Mouse (Mus musculus) forebrain, embryonic 14.5 days (tissue): Measurements from ENCODE around the gene Pbx1. TPM values are rescaled to one million over a fixed set of nuclear protein-coding genes. Genes with fewer than 3 reads are reported as not detected.

Experiments
- ATAC-seq: fragments of 200-750 bp; cut with Nextera tagmentation; 2 replicates; pipeline ENCODE4 v1.8.0; 2017; ENCODE audit warnings: mild to moderate bottlenecking, moderate library complexity
- DNase-seq: peaks from one replicate; pipeline ENCODE4 v3.0.0-alpha.2; 2015; ENCODE audit warnings: low spot score
- H3K27ac ChIP-seq: fragments of 300-500 bp; sonication (generic); 2 replicates; pipeline ENCODE4 v1.5.1; 2014; ENCODE audit warnings: low read depth, mild to moderate bottlenecking, control low read depth, low read length, moderate library complexity
- H3K27me3 ChIP-seq: fragments of 300-500 bp; sonication (generic); replicated peaks from 2 replicates; pipeline ENCODE4 v1.6.1; 2014; ENCODE audit warnings: low read length, control low read depth, mixed read lengths; ENCODE audit not compliant: control insufficient read depth, insufficient read depth
- H3K36me3 ChIP-seq: fragments of 300-500 bp; sonication (generic); 2 replicates; pipeline ENCODE4 v1.6.1; 2014; ENCODE audit warnings: low read length, control low read depth; ENCODE audit not compliant: control insufficient read depth, insufficient read depth
- H3K4me1 ChIP-seq: fragments of 300-500 bp; sonication (generic); 2 replicates; pipeline ENCODE4 v1.6.1; 2014; ENCODE audit warnings: antibody characterized with exemption, low read length, control low read depth; ENCODE audit not compliant: control insufficient read depth, insufficient read depth
- H3K4me2 ChIP-seq: fragments of 300-500 bp; sonication (generic); 2 replicates; pipeline ENCODE4 v1.6.1; 2014; ENCODE audit warnings: mild to moderate bottlenecking, control low read depth, low read length
- H3K4me3 ChIP-seq: fragments of 300-500 bp; sonication (generic); 2 replicates; pipeline ENCODE4 v1.5.1; 2014; ENCODE audit warnings: low read depth, low read length, control low read depth
- H3K9ac ChIP-seq: fragments of 300-500 bp; sonication (generic); 2 replicates; pipeline ENCODE4 v1.6.1; 2014; ENCODE audit warnings: mild to moderate bottlenecking, low read length, control low read depth, moderate library complexity
- H3K9me3 ChIP-seq: fragments of 300-500 bp; sonication (generic); replicated peaks from 2 replicates; pipeline ENCODE4 v1.6.1; 2016; ENCODE audit warnings: low read length, control low read depth, mixed read lengths; ENCODE audit not compliant: control insufficient read depth
- WGBS: fragments of 180-500 bp; shearing (Covaris S2); extraction: QIAGEN DNeasy Blood & Tissue Kit; methylation state at CpG from one replicate; pipeline ENCODE4 v1.1.7; 2014; 5-methylcytosine and 5-hydroxymethylcytosine counted together
- polyA plus RNA-seq: library from polyadenylated mRNA; unstranded; fragments of >200 nt; fragmentation: Nextera tagmentation; extraction: Ambion mirVana; gene quantifications from 2 replicates; pipeline ENCODE4 v1.2.1, GENCODE M21; 2014

Gene Pbx1
- polyA plus RNA-seq, 1 experiment from 2014 or later, result 66.7 TPM

- Histone ChIP-seq H3K9ac (no peak overlapping the region), H3K27me3 (no peaks in the 10 kb centered on the region)
- DNase-seq, result peak; percentile 25
Measured at GRCm38 (mm10) chr1:168457191-168457747, 25.2 kb upstream of the Pbx1 start.

GRCm38 (mm10) chr1:168455178-168455577, 23.1 kb upstream of the Pbx1 start:
- no peaks in the 10 kb centered on the region for H3K36me3 ChIP-seq
- H3K4me2 ChIP-seq, result no peak overlapping the region
- H3K4me3 ChIP-seq, result no peak overlapping the region
- no peak overlapping the region for H3K9ac ChIP-seq
- H3K27me3 ChIP-seq, result no peaks in the 10 kb centered on the region
- DNase-seq (no peak), ATAC-seq (no peak)
- no peaks in the 10 kb centered on the region for H3K4me1 ChIP-seq
- no peaks in the 10 kb centered on the region for H3K9me3 ChIP-seq
- 84% methylated on average over 8 of the region's 8 CpGs for WGBS
- no peak overlapping the region for H3K27ac ChIP-seq

More at GRCm38 (mm10) chr1:168457191-168457747, 25.2 kb upstream of the Pbx1 start:
- no peak overlapping the region for H3K27ac ChIP-seq
- H3K4me3 ChIP-seq, result no peak overlapping the region
- 43% methylated on average over 7 of the region's 7 CpGs for WGBS
- H3K36me3 ChIP-seq, result no peaks in the 10 kb centered on the region
- H3K4me1 ChIP-seq, result no peaks in the 10 kb centered on the region
- no peak for ATAC-seq
- no peak overlapping the region for H3K4me2 ChIP-seq
- no peaks in the 10 kb centered on the region for H3K9me3 ChIP-seq

- Histone ChIP-seq H3K4me2 (no peak overlapping the region), H3K27ac (no peak overlapping the region), H3K4me1 (no peaks in the 10 kb centered on the region), H3K9me3 (no peaks in the 10 kb centered on the region), H3K9ac (no peak overlapping the region), H3K36me3 (no peaks in the 10 kb centered on the region), H3K27me3 (no peaks in the 10 kb centered on the region), H3K4me3 (no peak overlapping the region)
- ATAC-seq, result no peak
- 95% methylated on average over 3 of the region's 3 CpGs for WGBS
- DNase-seq, result no peak
Measured at GRCm38 (mm10) chr1:168433671-168434070, 1.6 kb upstream of the Pbx1 start.

- peak overlapping the region; percentile 78 for H3K4me3 ChIP-seq
- peak overlapping the region; percentile 46; the same call in 1 of the 2 replicates for H3K27ac ChIP-seq
- peak; percentile 97 for ATAC-seq
- H3K4me1 ChIP-seq, result no peaks in the 10 kb centered on the region
- no peaks in the 10 kb centered on the region for H3K27me3 ChIP-seq
- H3K9ac ChIP-seq, result peak overlapping the region; percentile 49; the same call in 1 of the 2 replicates
- peak overlapping the region; percentile 57 for H3K4me2 ChIP-seq
- DNase-seq, result peak; percentile 100
- H3K36me3 ChIP-seq, result no peaks in the 10 kb centered on the region
- no peaks in the 10 kb centered on the region for H3K9me3 ChIP-seq
- WGBS, result under 1% methylated on average over 18 of the region's 22 CpGs
Measured at GRCm38 (mm10) chr1:168432281-168432725, 233 bp upstream of the Pbx1 start.

- ATAC-seq (peak; percentile 92), DNase-seq (no peak)
- Histone ChIP-seq H3K4me2 (peak overlapping the region; percentile 79), H3K27ac (peak overlapping the region; percentile 99), H3K36me3 (no peaks in the 10 kb centered on the region), H3K4me1 (peaks cover 2% of the 10 kb centered on the region; the same call in 1 of the 2 replicates), H3K27me3 (no peaks in the 10 kb centered on the region), H3K9me3 (no peaks in the 10 kb centered on the region), H3K9ac (peak overlapping the region; percentile 99), H3K4me3 (peak overlapping the region; percentile 78)
- WGBS, result 0% methylated on average over 8 of the region's 14 CpGs
Measured at GRCm38 (mm10) chr1:168431711-168432231, 299 bp downstream of the Pbx1 start.

- DNase-seq (peak; percentile 47), ATAC-seq (no peak)
- H3K9me3 ChIP-seq, result no peaks in the 10 kb centered on the region
- H3K4me3 ChIP-seq, result peak overlapping the region; percentile 78
- under 1% methylated on average over 37 of the region's 37 CpGs for WGBS
- peak overlapping the region; percentile 99 for H3K27ac ChIP-seq
- peak overlapping the region; percentile 79 for H3K4me2 ChIP-seq
- no peaks in the 10 kb centered on the region for H3K27me3 ChIP-seq
- H3K4me1 ChIP-seq, result peaks cover 4% of the 10 kb centered on the region; the same call in 1 of the 2 replicates
- H3K9ac ChIP-seq, result peak overlapping the region; percentile 99
- H3K36me3 ChIP-seq, result no peaks in the 10 kb centered on the region
Measured at GRCm38 (mm10) chr1:168430868-168431710, 981 bp downstream of the Pbx1 start.

GRCm38 (mm10) chr1:168429856-168430644, 2.0 kb downstream of the Pbx1 start:
- H3K9ac ChIP-seq, result peak overlapping the region; percentile 99
- H3K36me3 ChIP-seq, result no peaks in the 10 kb centered on the region
- H3K27me3 ChIP-seq, result no peaks in the 10 kb centered on the region
- peak overlapping the region; percentile 78 for H3K4me3 ChIP-seq
- peak overlapping the region; percentile 79 for H3K4me2 ChIP-seq
- peaks cover 13% of the 10 kb centered on the region for H3K4me1 ChIP-seq
- H3K9me3 ChIP-seq, result no peaks in the 10 kb centered on the region
- WGBS, result under 1% methylated on average over 5 of the region's 5 CpGs
- ATAC-seq (no peak), DNase-seq (no peak)
- peak overlapping the region; percentile 81 for H3K27ac ChIP-seq

GRCm38 (mm10) chr1:168429406-168429805, 2.7 kb downstream of the Pbx1 start:
- WGBS, result 0% methylated on average over 5 of the region's 5 CpGs
- peak overlapping the region; percentile 79 for H3K4me2 ChIP-seq
- H3K9ac ChIP-seq, result peak overlapping the region; percentile 99
- no peaks in the 10 kb centered on the region for H3K27me3 ChIP-seq
- H3K27ac ChIP-seq, result peak overlapping the region; percentile 81
- H3K4me3 ChIP-seq, result peak overlapping the region; percentile 78
- no peak for ATAC-seq
- peaks cover 19% of the 10 kb centered on the region for H3K4me1 ChIP-seq
- H3K36me3 ChIP-seq, result no peaks in the 10 kb centered on the region
- DNase-seq, result peak; percentile 72
- H3K9me3 ChIP-seq, result no peaks in the 10 kb centered on the region
